Mouse (Mus musculus): ENCODE measurements around the gene D430042O09Rik. TPM values are rescaled to one million over a fixed set of nuclear protein-coding genes. Genes with fewer than 3 reads are reported as not detected.

Gene D430042O09Rik
- polyA plus RNA-seq, 1 experiment: 18.4 TPM

- peak; percentile 54 for DNase-seq (ENCODE audit: low read depth)
- TF ChIP-seq POLR2A (IDR thresholded peaks at IDR 0.05; ENCODE audit: borderline replicate concordance, extremely low read depth, insufficient read depth, insufficient read length, poor library complexity, severe bottlenecking): no peak
- no peak for TF ChIP-seq CTCF (IDR thresholded peaks at IDR 0.05; ENCODE audit: borderline replicate concordance, extremely low read depth, insufficient read depth, insufficient read length)
These were observed 178.5 kb downstream of the D430042O09Rik start for GRCm38 (mm10) chr7:125886116-125886680.

- no peak for DNase-seq (ENCODE audit: low read depth)
- TF ChIP-seq CTCF (IDR thresholded peaks at IDR 0.05; ENCODE audit: borderline replicate concordance, extremely low read depth, insufficient read depth, insufficient read length) (no peak), POLR2A (IDR thresholded peaks at IDR 0.05; ENCODE audit: borderline replicate concordance, extremely low read depth, insufficient read depth, insufficient read length, poor library complexity, severe bottlenecking) (no peak)
These were observed 179.4 kb downstream of the D430042O09Rik start for GRCm38 (mm10) chr7:125887124-125887523.

GRCm38 (mm10) chr7:125887761-125888160, 180.1 kb downstream of the D430042O09Rik start:
- TF ChIP-seq CTCF (IDR thresholded peaks at IDR 0.05; ENCODE audit: borderline replicate concordance, extremely low read depth, insufficient read depth, insufficient read length) (no peak), POLR2A (IDR thresholded peaks at IDR 0.05; ENCODE audit: borderline replicate concordance, extremely low read depth, insufficient read depth, insufficient read length, poor library complexity, severe bottlenecking) (no peak)
- DNase-seq (ENCODE audit: low read depth): no peak

- DNase-seq (ENCODE audit: low read depth): peak; percentile 64
- TF ChIP-seq POLR2A (IDR thresholded peaks at IDR 0.05; ENCODE audit: borderline replicate concordance, extremely low read depth, insufficient read depth, insufficient read length, poor library complexity, severe bottlenecking) (no peak), CTCF (IDR thresholded peaks at IDR 0.05; ENCODE audit: borderline replicate concordance, extremely low read depth, insufficient read depth, insufficient read length) (no peak)
These were observed 180.7 kb downstream of the D430042O09Rik start for GRCm38 (mm10) chr7:125888373-125888772.

- no peak for DNase-seq (ENCODE audit: low read depth)
- TF ChIP-seq POLR2A (IDR thresholded peaks at IDR 0.05; ENCODE audit: borderline replicate concordance, extremely low read depth, insufficient read depth, insufficient read length, poor library complexity, severe bottlenecking): no peak
- TF ChIP-seq CTCF (IDR thresholded peaks at IDR 0.05; ENCODE audit: borderline replicate concordance, extremely low read depth, insufficient read depth, insufficient read length): no peak
These were observed 185.9 kb downstream of the D430042O09Rik start for GRCm38 (mm10) chr7:125893621-125894020.

GRCm38 (mm10) chr7:125897059-125897458, 189.4 kb downstream of the D430042O09Rik start:
- DNase-seq (ENCODE audit: low read depth): no peak
- TF ChIP-seq POLR2A (IDR thresholded peaks at IDR 0.05; ENCODE audit: borderline replicate concordance, extremely low read depth, insufficient read depth, insufficient read length, poor library complexity, severe bottlenecking) (no peak), CTCF (IDR thresholded peaks at IDR 0.05; ENCODE audit: borderline replicate concordance, extremely low read depth, insufficient read depth, insufficient read length) (no peak)

- DNase-seq (ENCODE audit: low read depth): no peak
- TF ChIP-seq CTCF (IDR thresholded peaks at IDR 0.05; ENCODE audit: borderline replicate concordance, extremely low read depth, insufficient read depth, insufficient read length): no peak
- no peak for TF ChIP-seq POLR2A (IDR thresholded peaks at IDR 0.05; ENCODE audit: borderline replicate concordance, extremely low read depth, insufficient read depth, insufficient read length, poor library complexity, severe bottlenecking)
These were observed 191.3 kb downstream of the D430042O09Rik start for GRCm38 (mm10) chr7:125899036-125899435.

GRCm38 (mm10) chr7:125899916-125900315, 192.2 kb downstream of the D430042O09Rik start:
- TF ChIP-seq CTCF (IDR thresholded peaks at IDR 0.05; ENCODE audit: borderline replicate concordance, extremely low read depth, insufficient read depth, insufficient read length) (no peak), POLR2A (IDR thresholded peaks at IDR 0.05; ENCODE audit: borderline replicate concordance, extremely low read depth, insufficient read depth, insufficient read length, poor library complexity, severe bottlenecking) (no peak)
- no peak for DNase-seq (ENCODE audit: low read depth)

GRCm38 (mm10) chr7:125900386-125901161, 192.9 kb downstream of the D430042O09Rik start:
- peak; percentile 26 for DNase-seq (ENCODE audit: low read depth)
- TF ChIP-seq POLR2A (IDR thresholded peaks at IDR 0.05; ENCODE audit: borderline replicate concordance, extremely low read depth, insufficient read depth, insufficient read length, poor library complexity, severe bottlenecking): no peak
- no peak for TF ChIP-seq CTCF (IDR thresholded peaks at IDR 0.05; ENCODE audit: borderline replicate concordance, extremely low read depth, insufficient read depth, insufficient read length)

GRCm38 (mm10) chr7:125920801-125921200, 213.1 kb downstream of the D430042O09Rik start:
- DNase-seq (ENCODE audit: low read depth): no peak
- no peak for TF ChIP-seq POLR2A (IDR thresholded peaks at IDR 0.05; ENCODE audit: borderline replicate concordance, extremely low read depth, insufficient read depth, insufficient read length, poor library complexity, severe bottlenecking)
- TF ChIP-seq CTCF (IDR thresholded peaks at IDR 0.05; ENCODE audit: borderline replicate concordance, extremely low read depth, insufficient read depth, insufficient read length): no peak

- no peak for DNase-seq (ENCODE audit: low read depth)
- TF ChIP-seq CTCF (IDR thresholded peaks at IDR 0.05; ENCODE audit: borderline replicate concordance, extremely low read depth, insufficient read depth, insufficient read length) (no peak), POLR2A (IDR thresholded peaks at IDR 0.05; ENCODE audit: borderline replicate concordance, extremely low read depth, insufficient read depth, insufficient read length, poor library complexity, severe bottlenecking) (no peak)
These were observed 216.4 kb downstream of the D430042O09Rik start for GRCm38 (mm10) chr7:125924044-125924443.

Other genes starting within 250 kb of the D430042O09Rik start
- gene Nsmce1, start 216.3 kb upstream of the D430042O09Rik start, polyA plus RNA-seq (2012; rRNA removed): 61.6 and 79.0 TPM in 2 replicates
- gene Il4ra, start 155.8 kb upstream of the D430042O09Rik start, polyA plus RNA-seq (2012; rRNA removed): 4.2 and 6.3 TPM in 2 replicates
- gene Il21r, start 104.5 kb upstream of the D430042O09Rik start, polyA plus RNA-seq (2012; rRNA removed): 0.53 and 0.64 TPM in 2 replicates
- gene Gtf3c1, start 108 bp upstream of the D430042O09Rik start, polyA plus RNA-seq (2012; rRNA removed): 53.6 and 67.0 TPM in 2 replicates

Data from brain, embryonic 14.5 days (tissue).